Mouse (Mus musculus) MEL-GATA-1-ER (cell line): Measurements from ENCODE around the gene Fam71b.
"Not testable (repeated sequence)": the region's sequence is repeated elsewhere in the genome, so short reads cannot be mapped to it uniquely, and the experiment has no call there.

Experiments
- DNase-seq: peaks from one replicate; pipeline ENCODE4 v3.0.0-alpha.2; 2012; ENCODE audit warnings: low read depth; ENCODE audit errors: extremely low read depth

The Fam71b gene

DNA sequence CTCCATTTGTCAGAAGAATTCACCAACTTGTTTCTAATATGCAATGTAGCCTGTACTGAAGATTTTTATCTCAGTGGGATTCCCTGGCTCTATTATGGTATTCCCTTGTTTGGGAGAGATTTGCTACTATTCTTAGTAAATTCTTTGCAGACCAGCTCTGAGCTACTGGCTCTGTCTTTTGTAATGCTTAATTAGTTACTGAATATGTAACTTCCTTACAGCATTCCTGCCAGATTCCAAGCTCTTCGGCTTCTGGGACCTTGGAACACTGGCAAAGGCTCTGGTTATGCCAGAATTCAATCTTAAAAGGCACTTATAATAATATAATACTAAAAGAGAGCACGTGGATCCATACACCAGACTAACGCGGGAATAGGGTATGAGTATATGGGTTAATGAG, 31.8 kb downstream of the Fam71b start:
- DNase-seq, result not testable (repeated sequence)

DNA sequence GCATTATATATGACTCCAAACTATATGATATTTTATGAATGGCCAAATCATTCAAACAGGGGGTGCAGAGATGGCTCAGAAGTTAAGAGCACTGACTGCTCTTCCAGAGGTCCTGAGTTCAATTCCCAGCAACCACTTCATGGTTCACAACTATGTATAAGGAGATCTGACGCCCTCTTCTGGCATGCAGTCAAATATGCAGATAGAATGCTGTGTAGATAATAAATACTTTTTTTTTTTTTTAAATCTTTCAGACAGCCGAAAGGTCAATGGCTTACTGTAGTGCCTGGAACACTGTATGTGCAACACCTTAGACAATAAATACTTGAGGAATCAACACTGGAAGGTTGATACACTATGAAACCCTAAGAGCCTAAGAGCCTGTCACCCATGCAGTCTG, 33.8 kb downstream of the Fam71b start:
- DNase-seq, result no peak

DNA sequence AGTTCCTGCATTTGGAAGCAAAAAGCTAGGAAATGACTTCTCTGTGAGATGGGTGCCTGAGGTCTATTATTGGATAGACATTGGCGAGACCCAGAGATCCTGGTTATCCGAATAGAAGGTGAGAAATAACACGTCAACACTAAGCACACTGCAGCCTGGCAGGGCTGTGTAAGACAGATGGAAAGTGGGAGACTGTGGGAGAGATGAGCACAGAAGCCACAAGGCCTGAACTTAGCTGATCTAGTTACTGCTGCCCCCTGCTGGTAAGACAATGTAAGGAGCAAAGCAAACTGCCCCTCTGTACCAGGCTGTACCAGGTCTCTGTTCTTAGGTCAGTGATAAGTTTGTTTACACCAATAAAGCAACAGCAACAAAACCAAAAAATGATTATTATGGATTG, 34.8 kb downstream of the Fam71b start:
- no peak for DNase-seq

DNA sequence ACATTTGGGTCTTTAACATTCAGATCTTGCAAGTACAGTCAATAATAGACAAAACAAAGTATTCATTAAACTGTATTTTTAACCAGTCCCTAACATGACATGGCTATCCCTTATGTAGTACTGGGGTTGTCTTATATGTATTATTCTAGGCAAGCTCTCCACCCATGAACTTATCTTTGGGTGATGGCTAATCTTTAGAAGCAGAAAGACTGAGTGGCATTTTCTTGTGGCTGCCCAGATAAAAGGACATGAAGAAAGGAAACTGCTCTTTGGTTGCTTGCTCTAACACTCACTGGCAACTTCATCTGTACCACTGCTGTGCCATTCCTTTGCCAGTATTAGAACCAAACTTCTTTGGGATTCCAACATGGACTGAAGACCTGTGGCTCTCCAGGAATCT, 39.0 kb downstream of the Fam71b start:
- no peak for DNase-seq

DNA sequence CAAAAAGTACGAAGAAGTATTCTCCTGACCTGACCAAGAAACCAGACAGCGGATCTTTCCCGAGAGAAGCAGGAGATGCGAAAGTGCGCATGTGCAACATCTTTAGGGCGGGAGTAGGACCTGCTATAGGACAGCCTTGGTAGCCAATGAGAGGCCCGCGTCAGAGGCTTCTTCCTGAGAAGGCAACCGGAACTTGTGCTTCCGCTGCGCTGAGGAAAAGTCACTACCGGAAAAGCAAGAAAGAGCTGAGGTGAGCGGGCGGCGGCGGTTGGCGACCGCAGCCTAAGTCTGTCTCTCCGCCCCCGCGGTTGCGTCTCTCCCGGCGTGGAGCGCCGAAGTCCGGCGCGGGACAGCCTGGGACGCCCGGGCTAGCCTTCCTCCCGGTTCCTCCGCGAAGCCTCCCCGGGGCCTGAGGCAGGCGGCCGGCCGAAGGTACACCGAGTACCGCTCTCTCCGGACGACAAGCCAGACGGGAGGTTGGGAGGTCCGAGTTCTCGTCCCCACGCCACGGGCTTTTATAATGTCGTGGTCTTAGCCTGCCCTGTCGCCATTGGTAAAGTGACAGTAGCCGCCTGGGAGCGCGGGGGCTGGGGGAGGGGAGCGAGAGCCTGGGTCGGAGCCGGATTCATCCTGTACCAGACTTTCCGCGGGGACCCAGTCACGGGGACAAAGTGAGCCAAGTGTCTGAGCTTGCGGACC, 40.5 kb downstream of the Fam71b start, which contains the start of gene Med7:
Gene Med7, plus strand, starts transcription at position 166 of the 699 bp plus-strand sequence.
- DNase-seq, result peak; percentile 96

DNA sequence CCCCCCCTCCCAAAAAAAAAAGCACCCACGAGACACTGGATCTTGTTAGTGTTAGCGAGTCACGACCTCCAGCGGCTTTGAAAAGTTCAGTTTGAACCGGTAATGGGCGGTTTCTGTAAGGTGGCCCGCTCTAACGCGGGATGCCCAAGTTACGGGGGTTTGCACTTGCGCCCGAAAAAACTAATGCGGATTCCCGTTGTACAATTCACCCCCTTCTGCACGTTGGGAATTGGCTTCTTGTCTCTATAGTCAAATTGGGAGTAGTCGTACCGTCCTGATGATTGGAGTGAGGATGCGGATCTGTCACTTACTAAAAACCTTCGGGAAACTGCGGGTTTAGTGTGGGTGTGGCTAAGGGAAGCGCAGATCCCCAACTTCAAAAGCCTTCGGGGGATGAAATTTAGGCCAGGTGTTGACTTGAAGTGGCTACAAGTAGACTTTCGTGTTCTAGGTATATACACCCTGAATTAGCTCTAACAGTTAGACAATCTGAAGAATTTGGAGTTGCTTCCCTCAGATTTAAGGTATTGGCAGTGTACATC, 41.2 kb downstream of the Fam71b start:
- no peak for DNase-seq

DNA sequence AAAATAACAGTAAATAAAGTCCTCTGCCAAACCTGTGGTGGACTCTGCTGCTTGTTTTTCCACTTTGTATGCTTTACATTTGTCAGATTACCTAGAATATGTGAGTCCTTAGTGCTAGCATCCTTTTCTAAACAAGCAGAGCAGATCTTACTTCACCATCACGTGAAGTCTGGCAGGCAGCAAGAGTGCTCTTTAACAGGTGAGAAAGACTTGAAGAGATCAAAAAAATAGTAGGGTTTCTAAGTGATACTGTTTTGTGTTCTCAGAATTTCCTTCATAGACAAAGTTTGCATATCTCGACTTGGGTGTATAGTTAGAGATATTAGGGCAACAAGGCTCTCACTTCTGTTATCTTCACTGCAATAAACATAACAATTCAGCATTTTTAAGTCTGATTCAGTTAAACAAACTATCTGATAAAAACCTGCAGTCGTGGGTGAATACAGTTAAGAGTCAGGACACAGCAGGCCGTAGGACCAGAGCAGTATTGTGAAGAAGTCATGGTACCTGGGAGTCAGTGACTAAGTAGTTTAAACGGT, 42.7 kb downstream of the Fam71b start:
- no peak for DNase-seq

DNA sequence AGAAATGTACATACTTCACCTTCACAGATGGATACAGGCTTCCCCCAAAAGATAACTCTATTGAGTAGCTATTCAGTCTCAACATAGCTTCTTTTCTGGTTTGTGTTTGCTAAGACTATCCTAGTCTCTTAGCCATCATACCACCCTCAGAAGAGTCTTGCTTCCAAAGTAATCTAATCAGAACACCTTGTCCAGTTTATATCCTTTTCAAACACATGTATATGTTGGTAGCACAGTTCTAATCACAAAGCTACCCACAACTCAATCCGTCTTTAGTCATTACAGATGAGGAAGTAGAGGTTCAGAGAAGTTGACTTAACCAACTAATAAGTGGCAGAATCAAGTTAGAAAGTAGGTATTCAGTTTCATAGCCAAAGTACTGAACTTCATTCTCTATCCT, 45.4 kb downstream of the Fam71b start:
- DNase-seq, result peak; percentile 90

DNA sequence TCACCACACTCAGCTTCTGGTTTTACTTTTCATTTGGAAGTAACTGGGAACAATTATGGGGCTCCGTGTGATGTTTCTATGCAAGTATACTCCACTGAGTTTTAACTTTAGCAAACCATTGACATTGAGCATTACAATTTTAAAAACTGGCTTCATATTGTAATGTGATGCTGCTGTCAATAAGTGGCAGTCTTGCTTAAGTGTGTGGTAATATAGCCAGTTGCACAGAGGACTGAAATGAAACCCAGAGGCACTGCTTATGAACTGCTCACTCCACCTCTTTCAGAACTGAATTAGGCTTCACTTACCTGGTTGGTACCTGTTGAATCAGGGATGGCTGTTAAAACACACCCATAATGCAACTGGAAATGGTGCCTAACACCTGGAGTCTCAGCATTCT, 46.8 kb downstream of the Fam71b start:
- no peak for DNase-seq

DNA sequence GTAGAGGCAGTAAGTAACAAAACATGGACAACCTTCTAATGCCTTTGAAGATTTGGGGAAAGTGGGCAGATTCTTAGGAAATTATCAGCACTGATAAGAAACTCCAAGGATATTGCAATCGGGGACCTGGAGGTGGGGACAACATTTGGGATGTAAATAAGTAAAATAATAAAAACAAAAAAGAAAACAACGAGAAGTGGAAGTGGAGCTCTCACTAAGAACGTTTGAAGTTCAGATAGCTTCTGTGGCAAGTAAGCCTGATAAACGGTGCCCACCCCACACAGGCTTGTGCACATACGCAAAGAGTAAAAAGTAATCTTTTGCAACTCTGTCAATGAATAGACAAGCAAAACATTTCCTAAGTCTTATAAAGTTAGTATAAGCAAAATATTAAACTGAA, 47.6 kb downstream of the Fam71b start:
- no peak for DNase-seq

DNA sequence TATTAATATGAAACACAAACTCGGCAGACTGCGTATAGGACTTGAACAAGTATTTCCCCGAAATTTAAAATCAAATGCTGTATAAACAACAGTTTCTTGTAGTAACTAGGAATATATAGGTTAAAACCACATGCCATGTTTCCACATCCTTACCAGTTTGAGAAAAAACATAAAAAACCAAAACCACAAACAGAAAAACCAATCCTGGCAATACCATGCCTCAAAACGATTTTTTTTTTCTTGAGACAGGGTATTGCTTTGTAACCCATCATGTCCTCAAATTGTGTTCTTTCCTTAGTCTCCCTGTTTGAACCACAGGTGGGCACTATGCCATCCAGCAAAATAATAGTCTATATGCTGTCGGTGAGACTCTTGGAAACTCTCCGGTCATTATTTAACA, 49.8 kb downstream of the Fam71b start:
- no peak for DNase-seq

DNA sequence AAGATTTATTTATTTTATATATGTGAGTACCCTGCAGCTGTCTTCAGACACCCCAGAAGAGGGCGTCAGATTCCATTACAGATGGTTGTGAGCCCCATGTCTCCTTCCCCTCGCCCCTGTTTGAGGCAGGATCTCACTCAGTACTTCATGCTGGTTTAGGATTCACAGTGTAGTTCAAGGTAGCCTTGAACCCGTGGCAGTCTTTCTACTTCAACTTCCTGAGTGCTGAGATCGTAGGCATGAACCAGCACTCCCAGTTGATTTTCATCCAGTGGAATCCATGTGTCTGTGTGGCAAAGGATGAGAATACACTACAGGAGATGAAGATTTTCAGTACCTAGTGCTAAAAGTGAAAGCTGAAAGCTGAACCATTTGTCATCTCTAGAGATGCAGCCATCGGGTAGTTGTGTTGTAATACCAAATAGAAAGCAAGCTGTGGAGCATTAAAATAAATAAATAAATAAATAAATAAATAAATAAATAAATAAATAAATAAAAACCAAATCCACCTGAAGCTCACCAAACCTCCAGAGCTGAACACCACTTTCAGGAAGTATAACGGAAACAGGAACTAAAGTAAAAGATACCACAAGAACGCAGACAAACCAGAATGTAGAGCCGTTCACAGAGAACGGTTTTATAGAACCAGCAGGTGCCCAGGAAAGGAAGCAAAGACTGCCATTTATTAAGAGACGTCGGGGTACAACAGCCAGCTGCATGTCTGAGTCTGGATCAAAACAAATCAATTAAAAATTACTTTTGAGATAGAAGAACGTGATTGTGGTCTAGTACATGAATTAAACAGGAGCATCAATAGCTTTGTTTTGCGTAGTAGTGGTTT, 51.5 kb downstream of the Fam71b start:
- DNase-seq, result peak; percentile 57

DNA sequence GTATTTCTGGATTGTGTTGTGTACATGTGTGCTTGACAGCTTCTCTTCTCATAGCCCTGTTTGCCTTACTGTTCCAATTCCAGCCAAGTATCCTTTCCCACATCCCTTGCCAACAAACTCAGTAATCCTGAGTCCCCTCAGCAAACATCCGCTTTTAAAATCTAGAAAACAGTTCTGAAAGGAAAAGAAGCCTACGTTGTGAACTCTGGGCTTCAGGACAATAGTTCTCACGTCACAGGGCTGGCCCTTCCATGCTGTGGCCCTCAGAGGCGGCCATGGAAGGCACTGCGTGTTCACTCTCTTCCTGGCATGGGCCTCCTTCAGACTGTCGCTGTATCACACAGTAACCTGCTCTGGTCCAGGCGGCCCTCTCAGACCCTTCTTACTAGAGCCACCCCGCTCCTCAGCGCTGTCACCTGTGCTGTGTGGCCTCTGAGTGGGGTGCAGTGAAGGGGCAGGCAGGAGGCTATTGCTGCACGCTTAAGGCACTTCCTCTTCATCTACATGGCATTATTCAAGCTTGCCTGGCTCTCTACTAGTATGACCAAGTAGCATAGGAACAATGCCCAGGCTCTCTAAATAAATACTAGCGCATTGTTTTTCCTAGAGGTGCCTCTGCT, 53.2 kb downstream of the Fam71b start:
- no peak for DNase-seq

DNA sequence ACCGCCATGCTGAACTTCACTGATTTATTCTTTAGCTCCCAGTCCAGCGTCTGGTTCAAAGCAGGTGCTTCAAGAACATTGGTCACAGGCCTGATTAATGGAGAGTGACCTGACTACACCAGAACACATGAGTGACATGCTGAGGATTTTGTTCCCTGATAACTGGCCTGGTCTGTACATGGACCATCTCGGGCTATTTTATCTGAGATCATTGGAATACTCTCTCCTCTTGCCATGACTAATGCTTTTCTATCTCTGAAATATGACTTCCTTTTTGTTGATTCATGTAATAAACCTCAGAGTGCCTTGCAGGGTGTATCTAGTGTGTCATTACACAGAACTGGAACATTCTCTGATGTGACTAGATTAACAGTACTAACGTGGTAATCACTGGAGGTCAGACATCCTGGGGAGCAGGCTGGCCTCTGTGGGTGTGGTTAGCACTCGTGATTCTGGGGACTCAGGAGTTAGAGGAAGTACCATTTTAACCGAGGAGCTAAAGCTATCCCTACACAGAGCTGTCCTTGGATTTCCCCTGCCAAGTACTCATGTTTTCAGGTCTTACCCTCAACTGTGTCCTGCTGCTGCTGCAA, 58.2 kb downstream of the Fam71b start, which contains the start of gene Havcr2:
Gene Havcr2, plus strand, starts transcription at position 483 of the 593 bp plus-strand sequence.
- DNase-seq, result peak; percentile 89
